Mouse (Mus musculus) liver, embryonic 14.5 days (tissue): Measurements from ENCODE around the gene Smarcc2.

ENCODE experiments used
- CTCF ChIP-seq: IDR thresholded peaks from 2 replicates; pipeline ENCODE4 v1.5.1; 2016; ENCODE audit warnings: antibody characterized with exemption, low read depth, control low read depth
- EP300 ChIP-seq: IDR thresholded peaks from 2 replicates; pipeline ENCODE4 v1.6.1; 2016; ENCODE audit warnings: antibody characterized with exemption, low read depth

GRCm38 (mm10) chr10:128490912-128491311 is 31.9 kb downstream of the Smarcc2 start:
- no peak for TF ChIP-seq CTCF
- TF ChIP-seq EP300 = no peak
